Mouse (Mus musculus): ENCODE results near the gene Notch3.
"Not testable (repeated sequence)": the region's sequence is repeated elsewhere in the genome, so short reads cannot be mapped to it uniquely, and the experiment has no call there.

Gene Notch3

GRCm38 (mm10) chr17:32166687-32167086 lies at the start of gene Notch3:
TSS of gene Notch3 (minus strand) at chr17:32166852.
- peak; percentile 65 for DNase-seq (ENCODE audit: low read depth, low spot score)

GRCm38 (mm10) chr17:32215587-32215986 lies 48.9 kb upstream of the Notch3 start:
- DNase-seq (ENCODE audit: low read depth, low spot score): not testable (repeated sequence)

- DNase-seq (ENCODE audit: low read depth, low spot score): not testable (repeated sequence)
Measured at GRCm38 (mm10) chr17:32211554-32211953, 44.9 kb upstream of the Notch3 start.

GRCm38 (mm10) chr17:32209752-32210151 lies 43.1 kb upstream of the Notch3 start:
- DNase-seq (ENCODE audit: low read depth, low spot score): peak; percentile 45

- no peak for DNase-seq (ENCODE audit: low read depth, low spot score)
Measured at GRCm38 (mm10) chr17:32209144-32209543, 42.5 kb upstream of the Notch3 start.

- no peak for DNase-seq (ENCODE audit: low read depth, low spot score)
Measured at GRCm38 (mm10) chr17:32207586-32208245, 41.1 kb upstream of the Notch3 start.

GRCm38 (mm10) chr17:32205345-32205744 lies 38.7 kb upstream of the Notch3 start:
- no peak for DNase-seq (ENCODE audit: low read depth, low spot score)

- DNase-seq (ENCODE audit: low read depth, low spot score): no peak
Measured at GRCm38 (mm10) chr17:32202972-32203371, 36.3 kb upstream of the Notch3 start.

GRCm38 (mm10) chr17:32201086-32201485 lies 34.4 kb upstream of the Notch3 start:
- no peak for DNase-seq (ENCODE audit: low read depth, low spot score)

- no peak for DNase-seq (ENCODE audit: low read depth, low spot score)
Measured at GRCm38 (mm10) chr17:32199796-32200195, 33.1 kb upstream of the Notch3 start.

GRCm38 (mm10) chr17:32197156-32197555 lies 30.5 kb upstream of the Notch3 start:
- no peak for DNase-seq (ENCODE audit: low read depth, low spot score)

- DNase-seq (ENCODE audit: low read depth, low spot score): no peak
Measured at GRCm38 (mm10) chr17:32195725-32196124, 29.1 kb upstream of the Notch3 start.

GRCm38 (mm10) chr17:32193010-32193409 lies 26.4 kb upstream of the Notch3 start:
- no peak for DNase-seq (ENCODE audit: low read depth, low spot score)

- DNase-seq (ENCODE audit: low read depth, low spot score): no peak
Measured at GRCm38 (mm10) chr17:32189850-32190249, 23.2 kb upstream of the Notch3 start.

- no peak for DNase-seq (ENCODE audit: low read depth, low spot score)
Measured at GRCm38 (mm10) chr17:32188863-32189636, 22.4 kb upstream of the Notch3 start, which contains the start of gene Ephx3. TSS of gene Ephx3 (minus strand) at chr17:32189549.

GRCm38 (mm10) chr17:32183017-32183416 lies 16.4 kb upstream of the Notch3 start:
- DNase-seq (ENCODE audit: low read depth, low spot score): no peak

- no peak for DNase-seq (ENCODE audit: low read depth, low spot score)
Measured at GRCm38 (mm10) chr17:32179621-32180491, 13.2 kb upstream of the Notch3 start.

- DNase-seq (ENCODE audit: low read depth, low spot score): no peak
Measured at GRCm38 (mm10) chr17:32176919-32177318, 10.3 kb upstream of the Notch3 start.

GRCm38 (mm10) chr17:32173166-32173565 lies 6.5 kb upstream of the Notch3 start:
- DNase-seq (ENCODE audit: low read depth, low spot score): no peak

- no peak for DNase-seq (ENCODE audit: low read depth, low spot score)
Measured at GRCm38 (mm10) chr17:32172485-32172884, 5.8 kb upstream of the Notch3 start.

GRCm38 (mm10) chr17:32169518-32170225 lies 3.0 kb upstream of the Notch3 start:
- DNase-seq (ENCODE audit: low read depth, low spot score): no peak

All from embryo, embryonic 11.5 days (tissue).